Mouse (Mus musculus) adrenal gland, adult 2 months (tissue): ENCODE measurements around the gene Ifna15. TPM values are rescaled to one million over a fixed set of nuclear protein-coding genes. Genes with fewer than 3 reads are reported as not detected.
A peak's percentile ranks its signal among the peaks of the same experiment; 100 is the strongest.

Experiments used
- DNase-seq: peaks from one replicate; pipeline ENCODE4 v3.0.0; 2021
- polyA plus RNA-seq: library from polyadenylated mRNA; depleted of rRNA; stranded (reverse); fragments of >200 nt; gene quantifications from 2 replicates; pipeline ENCODE4 v1.2.3, GENCODE M21; 2012; rRNA removed
- total RNA-seq, 2 experiments: library from RNA; stranded (reverse); gene quantifications; 2 replicates each; pipeline ENCODE4 v1.2.3; 2021

Gene Ifna15
- total and polyA plus RNA-seq, 3 experiments, result not detected

GRCm38 (mm10) chr4:88514403-88514802 is 43.6 kb downstream of the Ifna15 start:
- peak; percentile 66 for DNase-seq

GRCm38 (mm10) chr4:88513743-88514142 is 44.3 kb downstream of the Ifna15 start:
- no peak for DNase-seq

Other genes with a start within 250 kb of the Ifna15 start
- gene Hacd4, start 119.3 kb downstream of the Ifna15 start, total RNA-seq, result 1 to 10 TPM; 4.1 to 4.8 TPM
- 0.41 and 0.43 TPM in 2 replicates for gene Hacd4, start 119.3 kb downstream of the Ifna15 start, polyA plus RNA-seq
- gene Ifnb1, start 35.5 kb downstream of the Ifna15 start, total RNA-seq, result not detected
- gene Ifnb1, start 35.5 kb downstream of the Ifna15 start, polyA plus RNA-seq, result not detected in 2 replicates
- not detected for gene Ifna14, start 13.6 kb upstream of the Ifna15 start, total RNA-seq
- not detected in 2 replicates for gene Ifna14, start 13.6 kb upstream of the Ifna15 start, polyA plus RNA-seq
- gene Ifna9, start 34.1 kb upstream of the Ifna15 start, total RNA-seq, result not detected
- 0.22 TPM in 1 of 2 replicates, not detected in the other for gene Ifna9, start 34.1 kb upstream of the Ifna15 start, polyA plus RNA-seq
- gene Ifna12, start 45.1 kb upstream of the Ifna15 start, total RNA-seq, result not detected
- gene Ifna12, start 45.1 kb upstream of the Ifna15 start, polyA plus RNA-seq, result not detected in 2 replicates
- not detected for gene C87499, start 76.2 kb upstream of the Ifna15 start, total RNA-seq
- not detected in 2 replicates for gene C87499, start 76.2 kb upstream of the Ifna15 start, polyA plus RNA-seq
- gene Ifna13, start 86.2 kb upstream of the Ifna15 start, total RNA-seq, result not detected
- gene Ifna13, start 86.2 kb upstream of the Ifna15 start, polyA plus RNA-seq, result not detected in 2 replicates
- gene Ifna16, start 118.7 kb upstream of the Ifna15 start, total RNA-seq, result not detected
- not detected in 2 replicates for gene Ifna16, start 118.7 kb upstream of the Ifna15 start, polyA plus RNA-seq
- not detected for gene Ifna2, start 125.7 kb upstream of the Ifna15 start, total RNA-seq
- not detected in 2 replicates for gene Ifna2, start 125.7 kb upstream of the Ifna15 start, polyA plus RNA-seq
- not detected for gene Ifnab, start 133.1 kb upstream of the Ifna15 start, total RNA-seq
- gene Ifnab, start 133.1 kb upstream of the Ifna15 start, polyA plus RNA-seq, result not detected in 2 replicates
- under 1 TPM in 1 of 2 experiments, not detected in 1; 0.38 TPM for gene Gm26566, start 163.6 kb upstream of the Ifna15 start, total RNA-seq
- gene Gm26566, start 163.6 kb upstream of the Ifna15 start, polyA plus RNA-seq, result 0.76 and 1.0 TPM in 2 replicates
- 10 to 100 TPM; 70.8 to 79.3 TPM for gene Klhl9, start 164.2 kb upstream of the Ifna15 start, total RNA-seq
- 22.2 and 29.6 TPM in 2 replicates for gene Klhl9, start 164.2 kb upstream of the Ifna15 start, polyA plus RNA-seq
- gene Gm13271, start 196.6 kb upstream of the Ifna15 start, total RNA-seq, result not detected
- not detected in 2 replicates for gene Gm13271, start 196.6 kb upstream of the Ifna15 start, polyA plus RNA-seq
- not detected for gene Gm13283, start 201.9 kb upstream of the Ifna15 start, total RNA-seq
- gene Gm13283, start 201.9 kb upstream of the Ifna15 start, polyA plus RNA-seq, result not detected in 2 replicates
- gene Gm13290, start 215.6 kb upstream of the Ifna15 start, total RNA-seq, result not detected
- not detected in 2 replicates for gene Gm13290, start 215.6 kb upstream of the Ifna15 start, polyA plus RNA-seq
- gene Gm13289, start 218.7 kb upstream of the Ifna15 start, total RNA-seq, result not detected
- gene Gm13289, start 218.7 kb upstream of the Ifna15 start, polyA plus RNA-seq, result not detected in 2 replicates
- gene Gm13272, start 221.6 kb upstream of the Ifna15 start, total RNA-seq, result not detected
- gene Gm13272, start 221.6 kb upstream of the Ifna15 start, polyA plus RNA-seq, result not detected in 2 replicates
- gene Ifnz, start 223.9 kb upstream of the Ifna15 start, total RNA-seq, result not detected
- gene Ifnz, start 223.9 kb upstream of the Ifna15 start, polyA plus RNA-seq, result not detected in 2 replicates
- gene Gm13276, start 227.5 kb upstream of the Ifna15 start, total RNA-seq, result not detected
- gene Gm13276, start 227.5 kb upstream of the Ifna15 start, polyA plus RNA-seq, result not detected in 2 replicates
- not detected for gene Gm13277, start 230.4 kb upstream of the Ifna15 start, total RNA-seq
- not detected in 2 replicates for gene Gm13277, start 230.4 kb upstream of the Ifna15 start, polyA plus RNA-seq
- gene Gm13278, start 233.3 kb upstream of the Ifna15 start, total RNA-seq, result not detected
- not detected in 2 replicates for gene Gm13278, start 233.3 kb upstream of the Ifna15 start, polyA plus RNA-seq
- gene Gm13275, start 236.2 kb upstream of the Ifna15 start, total RNA-seq, result not detected
- gene Gm13275, start 236.2 kb upstream of the Ifna15 start, polyA plus RNA-seq, result 0.22 TPM in 1 of 2 replicates, not detected in the other
- not detected for gene Gm13279, start 239.2 kb upstream of the Ifna15 start, total RNA-seq
- gene Gm13279, start 239.2 kb upstream of the Ifna15 start, polyA plus RNA-seq, result not detected in 2 replicates
- not detected for gene Gm13285, start 241.4 kb upstream of the Ifna15 start, total RNA-seq
- gene Gm13285, start 241.4 kb upstream of the Ifna15 start, polyA plus RNA-seq, result not detected in 2 replicates
- not detected for gene Gm13287, start 245.0 kb upstream of the Ifna15 start, total RNA-seq
- gene Gm13287, start 245.0 kb upstream of the Ifna15 start, polyA plus RNA-seq, result 0.22 TPM in 1 of 2 replicates, not detected in the other
- gene Gm13288, start 247.3 kb upstream of the Ifna15 start, total RNA-seq, result not detected
- not detected in 2 replicates for gene Gm13288, start 247.3 kb upstream of the Ifna15 start, polyA plus RNA-seq